ENCODE assay signal across 8 mouse cellular contexts in the genomic region with DNA sequence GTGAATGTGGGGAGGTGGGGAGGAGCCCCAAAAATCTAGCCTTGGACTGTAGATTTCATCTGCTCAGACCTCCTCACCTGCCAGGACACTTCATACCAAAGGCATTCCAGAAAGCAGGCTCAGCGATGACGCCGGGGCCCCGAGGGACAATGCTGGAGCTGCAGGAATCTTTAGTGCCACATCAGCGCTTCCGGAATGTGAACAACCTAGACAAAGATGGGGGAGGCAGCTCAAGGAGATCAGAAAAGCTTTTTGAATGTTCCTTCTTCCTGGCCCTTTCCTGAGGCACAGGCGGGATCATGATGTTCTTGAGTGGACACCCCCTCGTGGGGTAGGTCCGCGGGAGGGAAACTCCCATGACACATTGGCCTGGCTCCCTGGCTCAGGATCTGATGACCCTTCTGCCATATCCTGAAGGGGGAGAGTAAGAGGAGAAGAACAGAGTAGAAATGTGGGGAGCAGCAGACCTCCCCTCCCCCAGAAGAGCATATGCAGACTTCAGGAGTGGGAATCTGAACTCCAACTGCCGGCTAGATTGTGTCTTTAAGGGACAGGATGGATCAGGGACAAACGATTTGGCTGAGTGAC. TPM values are rescaled to one million over a fixed set of nuclear protein-coding genes. Genes with fewer than 3 reads are reported as not detected.
DNase-seq lines count a peak whose midpoint lies in the region; ATAC-seq lines count a peak whose summit lies in the region.

No protein-coding gene starts in this region.

- WGBS in midbrain, embryonic 10.5 days = 27% methylated on average over 12 of the region's 12 CpGs
- 19% methylated on average over 12 of the region's 12 CpGs for WGBS in forebrain, embryonic 13.5 days

- no peaks in the 10 kb centered on the region for H3K27me3 ChIP-seq in midbrain, embryonic 10.5 days (ENCODE audit: low read depth, poor library complexity, severe bottlenecking)
- H3K27me3 ChIP-seq in forebrain, embryonic 13.5 days = no peaks in the 10 kb centered on the region

- no peaks in the 10 kb centered on the region for H3K9me3 ChIP-seq in midbrain, embryonic 10.5 days (replicated peaks)
- no peaks in the 10 kb centered on the region for H3K9me3 ChIP-seq in forebrain, embryonic 13.5 days (replicated peaks)

- peak overlapping the region; percentile 91 for H3K27ac ChIP-seq in midbrain, embryonic 10.5 days (replicated peaks)
- no peak overlapping the region; the same call in 1 of the 2 replicates for H3K27ac ChIP-seq in forebrain, embryonic 13.5 days

- no peak overlapping the region for H3K4me2 ChIP-seq in forebrain, embryonic 13.5 days

- ATAC-seq in forebrain, embryonic 13.5 days = no peak

- no peak overlapping the region for H3K9ac ChIP-seq in forebrain, embryonic 13.5 days

- no peak overlapping the region for H3K4me3 ChIP-seq in midbrain, embryonic 10.5 days
- no peak overlapping the region for H3K4me3 ChIP-seq in forebrain, embryonic 13.5 days

- peak; percentile 44 for DNase-seq in adrenal gland, adult 2 months
- no peak for DNase-seq in adrenal gland, postnatal 4 days (ENCODE audit: low spot score in 2 of 2)
- peak; percentile 66 for DNase-seq in embryo, embryonic 11 days
- peak; percentile 79 for DNase-seq in kidney, adult 11 months
- peak; percentile 64 for DNase-seq in midbrain, embryonic 10.5 days (ENCODE audit: low spot score)
- DNase-seq in cerebellum, adult 11-12 months = no peak
- DNase-seq in adrenal gland, adult 8-10 months = no peak

- H3K4me1 ChIP-seq in midbrain, embryonic 10.5 days = peaks cover 89% of the 10 kb centered on the region
- H3K4me1 ChIP-seq in forebrain, embryonic 13.5 days = peaks cover 47% of the 10 kb centered on the region

- peaks cover 32% of the 10 kb centered on the region for H3K36me3 ChIP-seq in midbrain, embryonic 10.5 days
- H3K36me3 ChIP-seq in forebrain, embryonic 13.5 days (ENCODE audit: poor library complexity, severe bottlenecking) = peaks cover 27% of the 10 kb centered on the region

RNA-seq across cellular contexts. Expression of a gene that starts 19.5 kb away (rescaled TPM):
- 1 to 10 TPM; 4.7 TPM for total RNA-seq in adrenal gland, adult 2 months (2021)
- polyA plus RNA-seq in adrenal gland, adult 2 months (2012; rRNA removed) = 2.8 and 2.9 TPM in 2 replicates
- total RNA-seq in adrenal gland, postnatal 4 days (2021) = 1 to 10 TPM; 3.3 to 7.4 TPM
- polyA plus RNA-seq in midbrain, embryonic 10.5 days (2016; fragmentation: Nextera tagmentation; extraction: Ambion mirVana) = 87.1 and 101 TPM in 2 replicates
- 10 to 100 TPM in 1 of 4 experiments, 1 to 10 TPM in 3; 3.8 to 11.9 (median 5.2) TPM for total RNA-seq in adrenal gland, adult 8-10 months (2022)
- polyA plus RNA-seq in forebrain, embryonic 13.5 days (2015; fragmentation: Nextera tagmentation; extraction: Ambion mirVana) = 28.8 and 36.5 TPM in 2 replicates

RNA-seq across cellular contexts. Expression of a gene that starts 37.0 kb away (rescaled TPM):
- 100 to 1,000 TPM in 1 of 2 experiments, 10 to 100 TPM in 1; 98.4 to 272 TPM for total RNA-seq in adrenal gland, adult 2 months (2021)
- 162 and 163 TPM in 2 replicates for polyA plus RNA-seq in adrenal gland, adult 2 months (2012; rRNA removed)
- total RNA-seq in adrenal gland, postnatal 4 days (2021) = 100 to 1,000 TPM; 100 to 109 TPM
- polyA plus RNA-seq in midbrain, embryonic 10.5 days (2016; fragmentation: Nextera tagmentation; extraction: Ambion mirVana) = 1.4 and 2.8 TPM in 2 replicates
- 100 to 1,000 TPM; 161 to 353 (median 258) TPM for total RNA-seq in adrenal gland, adult 8-10 months (2022)
- polyA plus RNA-seq in forebrain, embryonic 13.5 days (2015; fragmentation: Nextera tagmentation; extraction: Ambion mirVana) = 1.2 and 1.6 TPM in 2 replicates

RNA-seq across cellular contexts. Expression of a gene that starts 55.6 kb away (rescaled TPM):
- total RNA-seq in adrenal gland, adult 2 months (2021) = 10 to 100 TPM in 1 of 2 experiments, 1 to 10 TPM in 1; 6.4 to 11.2 TPM
- polyA plus RNA-seq in adrenal gland, adult 2 months (2012; rRNA removed) = 12.2 and 15.4 TPM in 2 replicates
- total RNA-seq in adrenal gland, postnatal 4 days (2021) = 10 to 100 TPM; 32.8 to 50.6 TPM
- polyA plus RNA-seq in midbrain, embryonic 10.5 days (2016; fragmentation: Nextera tagmentation; extraction: Ambion mirVana) = 9.6 and 13.3 TPM in 2 replicates
- 10 to 100 TPM; 10.3 to 13.9 (median 12.1) TPM for total RNA-seq in adrenal gland, adult 8-10 months (2022)
- polyA plus RNA-seq in forebrain, embryonic 13.5 days (2015; fragmentation: Nextera tagmentation; extraction: Ambion mirVana) = 16.7 and 19.7 TPM in 2 replicates

Comparison
In these comparisons a context has a peak if more than half of its experiments do, and no peak if none do; other contexts are left out.
1. DNase-seq: peak in adrenal gland, adult 2 months (single experiment), embryo, embryonic 11 days (single experiment), kidney, adult 11 months (single experiment) and midbrain, embryonic 10.5 days (single experiment); none in adrenal gland, postnatal 4 days (0 of 2), cerebellum, adult 11-12 months (single experiment) and adrenal gland, adult 8-10 months (single experiment).